Mouse (Mus musculus) heart, postnatal 10 days (tissue): ENCODE results near the gene Olfr1344. TPM values are rescaled to one million over a fixed set of nuclear protein-coding genes. Genes with fewer than 3 reads are reported as not detected.

Source experiments
- total RNA-seq, 2 experiments: library from RNA; stranded (reverse); gene quantifications; 2 replicates each; pipeline ENCODE4 v1.2.3; 2021

Gene Olfr1344
- total RNA-seq, 2 experiments from 2014 or later: not detected

Other genes with a start within 250 kb of the Olfr1344 start
- not detected for gene Galp, start 241.6 kb upstream of the Olfr1344 start, total RNA-seq
- gene Zscan5b, start 216.4 kb upstream of the Olfr1344 start, total RNA-seq: not detected
- gene Epp13, start 186.0 kb upstream of the Olfr1344 start, total RNA-seq: not detected
- gene Zfp667, start 152.1 kb upstream of the Olfr1344 start, total RNA-seq: 1 to 10 TPM; 2.1 to 2.4 TPM
- gene Zfp583, start 107.4 kb upstream of the Olfr1344 start, total RNA-seq: 1 to 10 TPM; 1.5 to 1.9 TPM
- under 1 TPM; 0.14 to 0.27 TPM for gene Gm3854, start 94.9 kb upstream of the Olfr1344 start, total RNA-seq
- gene Zfp78, start 75.4 kb upstream of the Olfr1344 start, total RNA-seq: 1 to 10 TPM; 1.3 to 2.4 TPM
- gene Zfp28, start 55.4 kb upstream of the Olfr1344 start, total RNA-seq: 1 to 10 TPM; 4.3 to 4.5 TPM
- gene Smim17, start 40.0 kb upstream of the Olfr1344 start, total RNA-seq: not detected
- not detected for gene Gm20715, start 28.4 kb upstream of the Olfr1344 start, total RNA-seq
- not detected for gene Olfr1336, start 17.5 kb downstream of the Olfr1344 start, total RNA-seq
- not detected for gene Olfr1346, start 28.4 kb downstream of the Olfr1344 start, total RNA-seq
- gene Olfr5, start 48.3 kb downstream of the Olfr1344 start, total RNA-seq: not detected
- not detected for gene Olfr1347, start 61.1 kb downstream of the Olfr1344 start, total RNA-seq
- not detected for gene Olfr1348, start 70.1 kb downstream of the Olfr1344 start, total RNA-seq
- not detected for gene Olfr1349, start 84.3 kb downstream of the Olfr1344 start, total RNA-seq
- gene Olfr1350, start 126.2 kb downstream of the Olfr1344 start, total RNA-seq: not detected